Mouse (Mus musculus) bone marrow macrophage, adult 2 months (primary cell): ENCODE measurements around the gene Ticam1.

Source experiments
- CTCF ChIP-seq: IDR thresholded peaks from 2 replicates; pipeline ENCODE4 v1.5.1; 2012; ENCODE audit warnings: low read depth, mild to moderate bottlenecking, low read length, moderate library complexity
- POLR2A ChIP-seq: IDR thresholded peaks from 2 replicates; pipeline ENCODE4 v1.6.1; 2012; ENCODE audit warnings: mild to moderate bottlenecking, low read depth, low read length, borderline replicate concordance

DNA sequence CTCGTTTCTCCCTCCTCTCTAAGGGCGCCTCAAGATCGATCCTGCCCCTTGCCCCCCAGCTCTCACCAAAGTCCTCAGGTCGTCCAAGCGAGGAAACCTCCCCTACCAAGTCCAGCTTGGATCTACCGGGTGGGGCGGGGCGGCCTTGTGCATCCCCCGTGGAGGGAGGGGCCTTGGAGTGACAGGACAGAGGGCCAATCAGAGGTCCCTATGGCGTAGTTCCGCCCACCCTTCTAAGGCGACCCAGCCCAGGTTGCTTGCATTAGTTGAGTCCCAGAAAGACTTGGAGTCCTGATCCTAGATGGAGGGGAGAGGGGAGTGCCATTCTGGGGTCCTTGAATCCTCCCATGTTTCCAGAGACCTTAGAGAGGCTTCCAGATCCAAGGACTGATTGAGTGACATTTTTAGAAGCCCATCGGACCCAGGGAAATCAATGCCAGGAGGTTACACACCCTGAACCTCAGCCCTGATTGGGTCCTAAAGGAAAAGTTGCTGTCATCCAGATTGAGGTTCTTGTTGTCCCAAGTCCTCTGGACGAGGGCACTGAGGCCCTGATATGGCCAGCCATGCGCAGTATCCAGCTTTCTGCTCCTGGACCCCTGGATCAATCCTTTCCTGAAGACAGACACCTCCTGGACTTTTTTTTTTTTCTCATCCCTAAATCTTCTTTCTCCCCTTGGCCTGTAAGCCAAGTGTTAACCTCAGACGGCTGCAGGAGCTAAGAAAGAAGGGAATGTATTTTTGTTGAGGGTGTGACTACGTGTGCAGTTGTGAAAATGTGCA is 14.0 kb upstream of the Ticam1 start:
- TF ChIP-seq CTCF = no peak
- no peak for TF ChIP-seq POLR2A
